In genomic region chr2:51082714-51083351, GRCm38 (mm10) we compare ENCODE assay signal across 12 mouse cellular contexts.
A peak's percentile ranks its signal among the peaks of the same experiment; 100 is the strongest.
DNase-seq lines count a peak whose midpoint lies in the region; ATAC-seq lines count a peak whose summit lies in the region.
"Had no signal": no experiment of that assay in that cellular context is flagged by ENCODE, and none has a peak within 500 bp of the region (broad histone marks: within the 10 kb centered on the region; RNA-seq: fewer than 3 reads in every experiment).

No protein-coding gene starts in this region.

- H3K4me1 ChIP-seq in hindbrain, embryonic 14.5 days (replicated peaks; ENCODE audit: control insufficient read depth, insufficient read depth, low read length), result peaks cover 37% of the 10 kb centered on the region
- H3K4me1 ChIP-seq in midbrain, embryonic 12.5 days, result peaks cover 44% of the 10 kb centered on the region

- H3K9ac ChIP-seq in hindbrain, embryonic 14.5 days, result no peak overlapping the region; the same call in 1 of the 2 replicates
- H3K9ac ChIP-seq in midbrain, embryonic 12.5 days (replicated peaks), result no peak overlapping the region
- H3K9ac ChIP-seq: heart, embryonic 12.5 days; liver, embryonic 14.5 days had no signal

- 31% methylated on average over 13 of the region's 13 CpGs for WGBS in hindbrain, embryonic 14.5 days
- WGBS in midbrain, embryonic 12.5 days, result 37% methylated on average over 13 of the region's 13 CpGs

- peak; percentile 88 for ATAC-seq in hindbrain, embryonic 14.5 days (ENCODE audit: low FRiP score)
- peak; percentile 67 for ATAC-seq in midbrain, embryonic 12.5 days (ENCODE audit: low FRiP score, low read depth)
- ATAC-seq: Patski had no signal

- H3K36me3 ChIP-seq in hindbrain, embryonic 14.5 days (replicated peaks; ENCODE audit: control insufficient read depth, insufficient read depth), result no peaks in the 10 kb centered on the region
- H3K36me3 ChIP-seq in midbrain, embryonic 12.5 days, result no peaks in the 10 kb centered on the region
- H3K36me3 ChIP-seq: heart, embryonic 12.5 days had no signal

- no peaks in the 10 kb centered on the region for H3K27me3 ChIP-seq in hindbrain, embryonic 14.5 days (ENCODE audit: control insufficient read depth, insufficient read depth, low read length)
- no peaks in the 10 kb centered on the region for H3K27me3 ChIP-seq in midbrain, embryonic 12.5 days
- H3K27me3 ChIP-seq: Patski had no signal

- peak; percentile 25 for DNase-seq in cerebellum, adult 11-12 months
- DNase-seq in cerebellum, adult 11 months, result no peak
- DNase-seq in cerebellum, adult 9-11 months, result peak; percentile 38
- DNase-seq in hindbrain, embryonic 14.5 days (ENCODE audit: low spot score), result peak; percentile 62
- DNase-seq in adipocyte (ENCODE audit: low spot score), result no peak
- DNase-seq in kidney, adult 8-10 months, result no peak
- DNase-seq in urinary bladder, adult 18-20 months (ENCODE audit: low spot score in 2 of 2), result no peak
- DNase-seq: spleen, adult 18-20 months had no signal

- H3K4me3 ChIP-seq in hindbrain, embryonic 14.5 days (replicated peaks; ENCODE audit: low read length), result no peak overlapping the region
- no peak overlapping the region for H3K4me3 ChIP-seq in midbrain, embryonic 12.5 days
- H3K4me3 ChIP-seq: heart, embryonic 12.5 days had no signal

- no peaks in the 10 kb centered on the region for H3K9me3 ChIP-seq in hindbrain, embryonic 14.5 days (ENCODE audit: control insufficient read depth, low read length)
- no peaks in the 10 kb centered on the region for H3K9me3 ChIP-seq in midbrain, embryonic 12.5 days
- H3K9me3 ChIP-seq: heart, embryonic 12.5 days had no signal

- H3K4me2 ChIP-seq in hindbrain, embryonic 14.5 days (replicated peaks), result peak overlapping the region; percentile 12
- no peak overlapping the region for H3K4me2 ChIP-seq in midbrain, embryonic 12.5 days (replicated peaks)
- H3K4me2 ChIP-seq: heart, embryonic 12.5 days had no signal

- H3K27ac ChIP-seq in hindbrain, embryonic 14.5 days, result peak overlapping the region; percentile 69
- peak overlapping the region; percentile 72 for H3K27ac ChIP-seq in midbrain, embryonic 12.5 days (replicated peaks)
- H3K27ac ChIP-seq: liver, embryonic 14.5 days had no signal

Comparison
In these comparisons a context has a peak if more than half of its experiments do, and no peak if none do; other contexts are left out.
1. DNase-seq: peak in cerebellum, adult 11-12 months (single experiment), cerebellum, adult 9-11 months (single experiment) and hindbrain, embryonic 14.5 days (single experiment); none in cerebellum, adult 11 months (single experiment), adipocyte (single experiment), kidney, adult 8-10 months (0 of 2) and urinary bladder, adult 18-20 months (0 of 2).